Mouse (Mus musculus) gastrocnemius, postnatal 25 days (tissue): ENCODE data around the gene Dpp9. TPM values are rescaled to one million over a fixed set of nuclear protein-coding genes. Genes with fewer than 3 reads are reported as not detected.

ENCODE experiments used
- DNase-seq: peaks from one replicate; pipeline ENCODE4 v3.0.0; 2022
- total RNA-seq, 2 experiments: library from RNA; stranded (reverse); gene quantifications; 1 replicate in 1 of 2; 2 replicates in 1 of 2; pipeline ENCODE4 v1.2.3; 2021

The Dpp9 gene
- total RNA-seq, 2 experiments from 2014 or later, result 27.1 to 31.8 TPM

DNA sequence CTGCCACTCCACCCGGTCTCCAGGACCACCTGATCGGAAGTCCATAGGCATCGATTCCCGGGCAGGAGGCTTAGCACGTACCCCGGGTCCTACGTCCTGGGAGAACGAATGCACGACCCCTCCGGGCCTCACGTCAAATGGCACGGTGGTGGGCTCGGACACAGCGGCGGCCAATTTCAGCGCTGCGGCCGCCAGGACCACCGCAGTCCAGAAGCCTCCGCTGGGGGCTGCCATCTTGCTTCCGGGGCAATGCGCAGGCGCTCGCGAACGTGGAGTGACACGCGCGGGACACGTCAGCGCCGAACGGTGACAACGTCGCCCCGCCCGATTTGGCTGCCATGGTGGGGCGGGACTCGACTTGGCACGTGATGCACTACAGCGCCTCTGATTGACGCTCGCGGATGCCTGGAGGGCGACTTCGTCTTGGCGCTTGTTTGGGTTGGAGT is 35.0 kb downstream of the Dpp9 start, which contains the start of gene Mydgf:
Gene Mydgf, minus strand, starts transcription at position 263 of the 446 bp plus-strand sequence.
- DNase-seq, result peak; percentile 95

DNA sequence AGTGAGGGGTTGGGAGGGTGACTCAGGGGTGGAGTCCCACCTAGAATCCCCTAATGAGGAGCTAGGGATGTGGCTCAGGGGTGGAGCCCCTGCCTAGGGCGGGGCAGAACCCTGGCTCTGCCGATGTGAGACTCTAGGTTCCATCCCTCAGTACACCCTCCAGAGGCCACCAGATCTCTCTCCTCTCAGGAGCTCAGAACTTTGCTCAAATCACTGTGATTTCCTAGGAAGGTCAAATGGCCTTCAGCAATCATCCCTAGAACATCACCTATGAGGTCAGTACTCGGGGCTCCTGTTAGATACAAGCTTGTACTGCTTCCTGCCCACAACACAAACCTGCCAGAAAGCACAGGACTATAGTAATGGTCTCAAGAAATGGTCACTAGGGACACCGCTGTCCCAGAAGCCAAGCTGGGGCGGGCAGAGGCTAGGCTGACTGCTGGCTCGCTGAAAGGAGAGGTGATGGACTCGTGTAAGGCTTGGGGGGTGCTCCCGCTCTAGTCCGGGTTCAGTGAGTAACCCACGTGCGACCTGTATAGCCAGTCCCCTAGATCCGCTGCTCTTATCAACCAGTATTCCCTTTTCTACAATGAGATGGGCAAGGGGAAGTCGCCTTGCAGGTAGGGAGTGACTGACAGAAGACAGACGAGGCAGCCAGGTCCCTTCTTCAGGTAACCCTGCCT is 35.6 kb downstream of the Dpp9 start:
- DNase-seq, result no peak

DNA sequence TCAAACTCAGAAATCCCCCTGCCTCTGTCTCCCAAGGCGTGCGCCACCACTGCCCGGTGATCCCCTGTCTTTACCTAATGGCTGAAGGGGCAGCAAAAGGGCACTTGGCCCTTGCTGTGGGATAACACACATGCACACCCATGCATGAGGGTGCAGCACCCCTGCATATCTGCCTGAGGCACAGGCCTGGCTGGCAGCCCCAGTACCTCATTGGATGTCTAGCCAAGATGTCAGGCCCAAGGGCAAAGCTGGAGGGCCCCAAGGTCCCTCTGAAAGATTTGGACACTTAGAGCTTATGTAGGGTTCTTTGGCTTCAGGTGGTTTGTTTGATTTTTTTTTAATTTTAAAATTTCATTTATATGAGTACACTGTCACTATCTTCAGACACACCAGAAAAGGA is 43.3 kb downstream of the Dpp9 start:
- no peak for DNase-seq

DNA sequence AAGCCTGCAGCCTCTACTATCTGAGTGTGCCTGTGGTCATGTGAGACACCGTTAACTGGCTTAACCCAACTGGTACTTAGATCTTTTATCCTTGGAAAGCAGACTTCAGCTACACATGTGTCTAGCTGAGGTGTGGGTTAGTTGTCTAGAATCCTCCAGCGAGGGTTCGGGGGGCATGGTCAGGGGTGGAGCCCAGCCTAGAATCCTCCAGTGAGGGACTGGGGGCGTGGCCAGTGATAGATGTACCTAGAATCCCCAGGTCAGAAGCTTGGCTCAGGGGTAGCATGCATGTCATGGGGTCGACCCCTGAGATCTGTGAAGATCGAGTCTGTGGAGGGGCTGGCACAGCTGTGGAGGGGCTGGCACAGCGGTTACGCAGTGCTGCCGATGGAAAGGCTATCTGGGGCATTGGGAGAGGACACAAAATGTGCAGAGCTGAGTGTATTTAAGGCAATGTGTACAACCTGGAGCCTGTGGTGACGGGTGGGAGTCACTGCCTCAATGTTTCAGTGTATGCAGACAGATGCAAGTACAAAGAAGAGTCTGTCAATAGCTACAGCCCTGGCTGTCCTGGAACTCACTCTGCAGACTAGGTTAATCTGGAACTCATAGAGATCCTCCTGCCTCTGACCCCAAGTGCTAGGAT is 45.2 kb downstream of the Dpp9 start:
- no peak for DNase-seq

DNA sequence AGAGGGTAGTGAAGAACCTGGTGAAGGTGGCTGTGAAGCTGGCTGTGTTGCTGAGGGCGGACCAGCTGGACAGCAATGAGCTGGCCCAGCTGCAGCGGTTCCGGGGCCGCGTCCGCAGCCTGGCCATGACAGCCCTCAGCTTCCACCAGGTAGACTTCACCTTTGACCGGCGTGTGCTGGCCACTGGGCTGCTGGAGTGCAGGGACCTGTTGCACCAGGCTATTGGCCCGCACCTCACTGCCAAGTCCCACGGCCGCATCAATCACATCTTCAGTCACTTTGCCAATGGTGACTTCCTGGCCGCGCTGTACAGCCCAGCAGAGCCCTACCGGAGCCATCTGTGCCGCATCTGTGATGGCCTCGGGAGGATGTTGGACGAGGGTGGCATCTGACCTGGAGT is 46.8 kb downstream of the Dpp9 start:
- no peak for DNase-seq

- DNase-seq, result no peak
Measured at GRCm38 (mm10) chr17:56171456-56171855, 47.2 kb downstream of the Dpp9 start.

- no peak for DNase-seq
Measured at GRCm38 (mm10) chr17:56170636-56171035, 48.1 kb downstream of the Dpp9 start.

DNA sequence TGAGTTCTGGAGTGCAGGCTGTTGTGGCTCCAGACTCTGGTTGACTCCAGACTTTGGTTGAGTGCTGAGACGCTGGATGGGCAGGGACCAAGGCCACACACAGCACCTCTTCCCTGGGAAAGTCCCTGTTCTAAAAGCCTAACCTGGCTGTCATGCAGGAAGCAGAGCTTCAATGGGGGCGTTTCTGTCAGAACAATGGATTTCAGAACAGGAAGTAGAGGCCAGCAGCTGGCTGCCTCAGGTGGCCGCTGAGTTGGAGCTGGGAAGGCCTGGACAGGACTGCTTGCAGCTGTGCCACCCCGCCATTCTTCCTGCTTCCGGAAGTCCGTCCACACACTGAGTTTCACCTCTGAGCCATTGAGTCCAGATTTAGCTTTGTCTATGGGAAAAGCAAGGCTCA is 48.9 kb downstream of the Dpp9 start:
- no peak for DNase-seq

- DNase-seq, result no peak
Measured at GRCm38 (mm10) chr17:56165671-56166070, 53.0 kb downstream of the Dpp9 start.

- no peak for DNase-seq
Measured at GRCm38 (mm10) chr17:56164510-56164909, 54.2 kb downstream of the Dpp9 start.

GRCm38 (mm10) chr17:56163523-56164102 is 55.1 kb downstream of the Dpp9 start:
- no peak for DNase-seq

GRCm38 (mm10) chr17:56162231-56162774 is 56.4 kb downstream of the Dpp9 start, which contains the start of gene Tnfaip8l1:
Gene Tnfaip8l1, plus strand, starts transcription at chr17:56162477.
- peak; percentile 93 for DNase-seq

DNA sequence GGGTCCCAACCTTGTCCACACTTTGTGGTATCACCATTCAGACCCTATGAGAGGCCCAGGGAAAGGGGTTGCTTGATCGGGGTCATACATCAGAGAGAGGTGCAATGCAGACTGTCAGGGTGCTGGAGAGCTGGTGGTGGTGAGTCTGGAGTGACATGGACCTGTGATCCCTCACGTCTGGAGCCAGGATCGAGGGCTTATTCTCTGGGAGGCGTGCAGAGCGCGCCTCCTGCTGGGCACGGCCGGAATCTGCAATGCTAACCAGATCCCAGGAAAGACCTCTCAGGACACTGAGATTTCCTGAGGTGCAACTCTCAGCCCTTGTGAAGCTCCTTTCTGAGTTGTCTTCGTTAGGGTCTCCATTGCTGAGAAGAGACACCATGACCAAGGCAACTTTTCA is 59.0 kb downstream of the Dpp9 start:
- peak; percentile 48 for DNase-seq

DNA sequence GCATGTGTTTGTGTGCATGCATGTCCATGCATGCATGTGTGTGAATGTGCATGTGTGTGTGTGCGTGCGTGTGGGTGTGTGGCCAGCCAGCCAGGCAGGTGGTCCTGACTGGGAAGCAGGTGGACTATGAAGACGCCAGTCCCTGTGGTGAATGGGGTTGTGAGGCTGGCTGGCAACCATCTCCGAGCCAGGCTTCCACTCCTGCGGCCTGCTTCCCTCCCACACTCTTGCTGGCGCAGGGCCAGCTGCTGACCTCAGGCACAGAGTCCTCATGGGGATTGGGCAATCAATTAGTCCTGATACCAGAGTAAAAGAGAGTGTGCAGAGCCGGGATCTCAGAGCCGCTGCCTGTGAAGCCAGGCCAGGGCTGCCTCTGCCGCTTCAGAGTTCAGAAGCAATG is 65.1 kb downstream of the Dpp9 start:
- DNase-seq, result peak; percentile 47

DNA sequence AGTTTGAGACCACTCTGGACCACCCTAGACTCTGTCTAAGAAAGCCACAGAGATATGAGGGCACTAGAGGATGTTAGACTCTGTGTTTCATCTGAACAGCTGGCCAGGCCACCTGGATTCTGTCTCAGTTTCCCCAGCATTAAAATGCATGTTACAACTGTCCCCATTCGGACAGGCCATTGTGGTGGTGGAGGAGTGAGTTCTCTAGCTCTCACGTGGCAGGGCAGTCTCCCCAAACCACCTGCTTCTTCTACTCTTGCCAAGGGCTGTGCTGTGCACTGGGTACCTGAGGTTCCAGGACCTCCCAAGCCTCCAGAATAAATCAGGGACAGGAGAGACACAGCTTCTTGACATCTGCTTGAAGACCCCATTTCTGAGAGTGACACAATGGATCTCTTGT is 68.8 kb downstream of the Dpp9 start:
- no peak for DNase-seq

DNA sequence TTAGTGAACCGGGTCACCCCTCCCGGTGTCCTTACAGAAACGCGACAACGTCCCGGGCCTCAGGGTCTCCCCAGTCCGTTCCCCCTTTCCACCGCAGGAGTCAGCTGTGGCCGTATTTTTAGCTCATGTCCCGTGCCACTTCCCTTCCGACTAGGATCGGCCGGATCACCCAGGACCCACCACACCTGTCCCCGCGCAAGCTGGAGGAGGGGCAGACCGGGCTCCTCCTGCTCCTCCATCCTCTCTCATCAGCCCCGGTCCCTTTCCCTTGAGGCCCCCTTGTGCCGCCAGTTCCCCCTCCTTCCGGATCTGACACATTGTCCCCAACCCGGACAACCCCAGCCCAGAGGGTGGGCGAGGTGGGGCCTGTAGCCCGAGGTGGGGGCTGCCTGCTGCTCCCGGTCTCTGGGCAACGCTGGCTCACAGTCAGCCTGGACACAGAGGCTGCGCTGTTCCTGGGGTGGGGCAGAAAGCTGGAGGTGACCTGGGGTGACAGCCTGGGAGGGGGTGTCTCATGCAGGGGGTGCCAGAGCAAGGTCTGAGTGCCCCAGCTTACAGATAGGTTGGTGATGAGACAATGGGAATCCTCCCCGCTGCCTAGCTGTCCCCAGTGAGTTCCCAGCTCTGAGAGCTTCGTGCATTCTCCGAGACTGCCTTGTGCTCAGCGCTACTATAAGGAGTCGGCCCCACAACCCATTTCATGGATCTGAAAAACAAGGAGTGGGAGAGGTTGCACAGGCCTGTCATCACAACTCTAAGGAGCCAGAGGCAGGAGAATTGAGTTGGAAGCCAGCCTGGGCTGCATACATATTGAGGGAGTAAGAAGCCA is 69.7 kb downstream of the Dpp9 start:
- no peak for DNase-seq

GRCm38 (mm10) chr17:56148280-56148679 is 70.4 kb downstream of the Dpp9 start:
- no peak for DNase-seq

DNA sequence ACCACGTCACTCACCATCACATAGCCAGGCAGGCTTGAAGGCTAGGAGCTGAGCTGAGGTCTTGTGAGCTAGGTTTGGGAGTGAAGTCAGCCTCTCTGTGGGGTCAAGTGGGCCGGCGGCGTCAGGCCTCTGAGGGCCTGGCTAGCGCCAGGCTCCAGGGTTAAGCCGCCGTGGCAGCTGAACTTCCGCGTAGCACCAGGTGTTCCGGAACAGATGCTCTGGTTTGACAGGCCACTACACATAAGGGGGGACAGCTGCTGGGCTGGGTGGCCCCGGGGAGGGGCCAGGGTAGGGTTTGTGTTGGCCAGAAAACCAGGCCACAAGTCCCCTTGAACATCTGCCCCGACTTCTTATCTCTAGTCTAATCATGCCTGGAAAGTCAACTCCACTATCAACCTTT is 71.3 kb downstream of the Dpp9 start:
- no peak for DNase-seq

DNA sequence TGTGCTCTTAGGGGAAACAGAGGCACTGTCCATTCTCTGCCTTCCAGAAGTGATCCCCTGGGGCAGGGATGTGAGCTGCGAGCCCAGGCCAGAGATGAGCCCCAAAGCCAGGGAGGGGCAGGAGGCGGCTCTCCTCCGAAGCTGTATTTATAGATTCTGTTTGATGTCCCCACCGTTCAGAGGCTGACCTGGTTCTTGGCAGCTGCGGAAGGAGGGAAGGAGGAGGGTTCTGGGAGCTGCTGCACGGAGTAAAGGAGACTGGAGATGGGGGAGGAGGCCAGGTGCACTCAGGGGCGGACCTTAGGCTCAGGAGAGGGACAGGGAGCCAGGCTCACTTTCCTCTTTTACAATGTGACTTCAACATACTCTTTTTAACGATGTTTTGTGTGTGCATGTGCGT is 72.6 kb downstream of the Dpp9 start:
- DNase-seq, result no peak

- DNase-seq, result no peak
Measured at GRCm38 (mm10) chr17:56144546-56144945, 74.2 kb downstream of the Dpp9 start.

- peak; percentile 10 for DNase-seq
Measured at GRCm38 (mm10) chr17:56141702-56142605, 76.8 kb downstream of the Dpp9 start.
